Mouse (Mus musculus): ENCODE data around the gene Psmd4.
"Not testable (repeated sequence)": the region's sequence is repeated elsewhere in the genome, so short reads cannot be mapped to it uniquely, and the experiment has no call there.

The Psmd4 gene

GRCm38 (mm10) chr3:95024551-95024950 is 17.9 kb downstream of the Psmd4 start:
- DNase-seq (ENCODE audit: low spot score) = peak; percentile 35

- DNase-seq (ENCODE audit: low spot score) = not testable (repeated sequence)
Observed at GRCm38 (mm10) chr3:95020956-95021355, 21.5 kb downstream of the Psmd4 start.

GRCm38 (mm10) chr3:95018741-95019140 is 23.7 kb downstream of the Psmd4 start:
- no peak for DNase-seq (ENCODE audit: low spot score)

- no peak for DNase-seq (ENCODE audit: low spot score)
Observed at GRCm38 (mm10) chr3:95016532-95017056, 25.8 kb downstream of the Psmd4 start.

- peak; percentile 91 for DNase-seq (ENCODE audit: low spot score)
Observed at GRCm38 (mm10) chr3:95015891-95016531, 26.4 kb downstream of the Psmd4 start.

GRCm38 (mm10) chr3:95015337-95015872 is 27.0 kb downstream of the Psmd4 start, which contains the start of gene Zfp687:
Gene Zfp687 (minus strand): TSS chr3:95015448.
- peak; percentile 100 for DNase-seq (ENCODE audit: low spot score)

- peak; percentile 62 for DNase-seq (ENCODE audit: low spot score)
Observed at GRCm38 (mm10) chr3:95014428-95015151, 27.8 kb downstream of the Psmd4 start.

- no peak for DNase-seq (ENCODE audit: low spot score)
Observed at GRCm38 (mm10) chr3:95013699-95014427, 28.6 kb downstream of the Psmd4 start.

- DNase-seq (ENCODE audit: low spot score) = no peak
Observed at GRCm38 (mm10) chr3:95012982-95013381, 29.4 kb downstream of the Psmd4 start.

- DNase-seq (ENCODE audit: low spot score) = no peak
Observed at GRCm38 (mm10) chr3:95010396-95010795, 32.0 kb downstream of the Psmd4 start.

- DNase-seq (ENCODE audit: low spot score) = no peak
Observed at GRCm38 (mm10) chr3:95007706-95008105, 34.7 kb downstream of the Psmd4 start.

- no peak for DNase-seq (ENCODE audit: low spot score)
Observed at GRCm38 (mm10) chr3:95005651-95006050, 36.8 kb downstream of the Psmd4 start.

GRCm38 (mm10) chr3:95003273-95003672 is 39.1 kb downstream of the Psmd4 start:
- no peak for DNase-seq (ENCODE audit: low spot score)

GRCm38 (mm10) chr3:95002569-95002968 is 39.8 kb downstream of the Psmd4 start:
- no peak for DNase-seq (ENCODE audit: low spot score)

- DNase-seq (ENCODE audit: low spot score) = no peak
Observed at GRCm38 (mm10) chr3:94996946-94997345, 45.5 kb downstream of the Psmd4 start.

- DNase-seq (ENCODE audit: low spot score) = no peak
Observed at GRCm38 (mm10) chr3:94989159-94989761, 53.2 kb downstream of the Psmd4 start.

GRCm38 (mm10) chr3:94987578-94987977 is 54.8 kb downstream of the Psmd4 start:
- peak; percentile 62 for DNase-seq (ENCODE audit: low spot score)

GRCm38 (mm10) chr3:94985513-94985912 is 56.9 kb downstream of the Psmd4 start:
- DNase-seq (ENCODE audit: low spot score) = no peak

- DNase-seq (ENCODE audit: low spot score) = no peak
Observed at GRCm38 (mm10) chr3:94984312-94984711, 58.1 kb downstream of the Psmd4 start.
